Mouse (Mus musculus) cerebellum, postnatal 10 days (tissue): ENCODE measurements at regions not wholly inside any gene's neighbourhood (a gene's known extent, or its start where the extent isn't known, plus 50 kb on each side); places are given as distances from the start of the nearest gene placed in this dataset.

Source experiments
- DNase-seq, 2 experiments: peaks; one replicate each; pipeline ENCODE4 v3.0.0; 2021; ENCODE audit warnings: mixed read lengths in 2 of 2

- DNase-seq, result no peak
Measured at GRCm38 (mm10) chr10:101486504-101486903, 194.8 kb upstream of the Mgat4c start.

DNA sequence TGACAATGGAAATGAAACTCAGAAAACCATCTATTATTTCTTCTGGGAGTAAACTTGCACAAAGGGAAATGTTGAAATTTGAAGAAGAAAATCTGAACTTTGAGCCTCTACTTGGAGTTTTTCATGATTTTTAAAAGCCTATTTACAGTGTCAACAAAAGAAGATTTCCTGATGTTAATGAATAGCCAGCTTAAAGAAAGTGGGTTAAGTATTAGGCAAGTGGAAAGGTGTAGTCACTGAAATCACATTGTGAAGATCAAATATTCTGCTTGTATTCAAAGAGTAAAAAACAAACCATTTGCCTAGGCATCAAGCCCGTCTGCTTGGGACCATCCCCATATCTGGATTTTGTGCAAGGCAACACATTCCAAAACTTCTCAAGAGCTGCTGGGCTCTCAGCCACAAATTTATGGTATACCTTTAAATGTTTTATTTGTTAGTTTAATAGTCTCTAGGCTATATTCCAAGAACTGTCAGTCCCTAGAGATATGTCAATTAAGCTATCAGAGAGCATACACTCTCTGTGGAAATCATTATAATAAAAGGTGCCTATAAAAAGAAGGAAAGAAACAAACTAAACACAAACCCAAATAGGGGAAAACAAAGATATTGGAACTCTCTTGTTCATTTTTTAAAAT, 190.8 kb upstream of the Mgat4c start:
- no peak for DNase-seq

DNA sequence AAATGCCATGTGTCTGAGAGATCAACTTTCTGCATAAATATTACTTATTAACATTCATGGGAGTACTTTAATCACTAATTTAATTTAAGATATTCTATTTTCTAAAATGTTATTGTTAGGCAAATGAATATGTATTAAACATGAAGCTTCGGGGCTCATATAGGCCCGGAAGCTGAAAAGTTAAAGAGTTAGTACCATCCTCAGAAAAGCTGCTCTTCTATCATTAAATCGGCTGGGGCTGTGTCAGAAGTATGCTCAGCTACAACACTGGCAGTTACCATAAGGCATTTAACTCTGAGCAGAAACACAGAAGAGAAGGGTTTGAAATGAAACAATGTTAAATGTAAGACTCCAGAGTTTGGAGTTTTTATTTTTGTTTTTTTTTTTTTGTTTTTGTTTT, 166.2 kb upstream of the Mgat4c start:
- no peak for DNase-seq

GRCm38 (mm10) chr10:101516930-101517329, 164.4 kb upstream of the Mgat4c start:
- no peak for DNase-seq

- peak; percentile 19 to 26 for DNase-seq
Measured at GRCm38 (mm10) chr10:101532325-101532724, 149.0 kb upstream of the Mgat4c start.

DNA sequence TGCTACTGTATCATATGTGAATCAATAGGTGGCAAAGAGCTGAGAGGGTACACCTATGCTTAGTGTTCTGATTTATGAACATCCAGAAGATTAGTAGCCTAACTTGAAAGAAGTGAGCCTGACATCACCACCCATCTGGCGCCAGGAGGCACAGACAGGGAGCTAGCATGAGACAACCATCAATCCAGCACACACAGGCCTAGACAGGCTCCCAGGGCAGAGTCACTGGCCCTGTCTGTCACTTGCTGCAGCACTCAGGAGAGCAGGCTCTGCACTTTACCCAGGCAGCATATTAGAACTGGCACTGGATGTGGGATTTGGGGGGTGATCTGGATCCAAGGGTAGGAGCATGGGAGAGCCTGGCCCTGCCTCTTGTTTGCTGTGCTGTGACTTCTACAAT, 137.1 kb upstream of the Mgat4c start:
- no peak for DNase-seq

GRCm38 (mm10) chr10:101550645-101551044, 130.6 kb upstream of the Mgat4c start:
- no peak for DNase-seq
